Mouse (Mus musculus): Measurements from ENCODE around the gene Chpf2. TPM values are rescaled to one million over a fixed set of nuclear protein-coding genes. Genes with fewer than 3 reads are reported as not detected.

Gene Chpf2
- total RNA-seq, 2 experiments from 2014 or later = 64.3 to 73.2 TPM

- no peak for DNase-seq (ENCODE audit: low spot score in 2 of 2)
Measured at GRCm38 (mm10) chr5:24635093-24635492, 48.6 kb downstream of the Chpf2 start.

GRCm38 (mm10) chr5:24635526-24636141 is 49.1 kb downstream of the Chpf2 start:
- no peak for DNase-seq (ENCODE audit: low spot score in 2 of 2)

GRCm38 (mm10) chr5:24636987-24637386 is 50.4 kb downstream of the Chpf2 start:
- no peak for DNase-seq (ENCODE audit: low spot score in 2 of 2)

- DNase-seq (ENCODE audit: low spot score in 2 of 2) = no peak
Measured at GRCm38 (mm10) chr5:24638131-24638530, 51.6 kb downstream of the Chpf2 start.

- peak in 1 of 2 experiments; percentile 47 for DNase-seq (ENCODE audit: low spot score in 2 of 2)
Measured at GRCm38 (mm10) chr5:24639081-24639480, 52.5 kb downstream of the Chpf2 start.

Small RNA genes lying within 50 kb of the gene (microRNA-seq; reads per million reads assigned to microRNA genes)
- gene Mir671 = 1,152 to 1,720 reads per million in 2 experiments

Other genes with a start within 250 kb of the Chpf2 start
- 10 to 100 TPM; 17.9 to 19.2 TPM for gene Kcnh2, start 235.1 kb upstream of the Chpf2 start, total RNA-seq (2021)
- 1 to 10 TPM; 9.4 to 10.0 TPM for gene Nos3, start 221.9 kb upstream of the Chpf2 start, total RNA-seq (2021)
- 1 to 10 TPM; 2.8 to 3.4 TPM for gene Atg9b, start 194.6 kb upstream of the Chpf2 start, total RNA-seq (2021)
- gene Abcb8, start 193.1 kb upstream of the Chpf2 start, total RNA-seq (2021) = 10 to 100 TPM; 43.0 to 54.1 TPM
- under 1 TPM in 1 of 2 experiments, not detected in 1; 0.18 TPM for gene Asic3, start 173.3 kb upstream of the Chpf2 start, total RNA-seq (2021)
- 100 to 1,000 TPM; 127 to 133 TPM for gene Cdk5, start 163.2 kb upstream of the Chpf2 start, total RNA-seq (2021)
- 10 to 100 TPM; 33.0 to 45.8 TPM for gene Slc4a2, start 162.9 kb upstream of the Chpf2 start, total RNA-seq (2021)
- 100 to 1,000 TPM; 113 to 116 TPM for gene Fastk, start 141.5 kb upstream of the Chpf2 start, total RNA-seq (2021)
- gene Tmub1, start 138.9 kb upstream of the Chpf2 start, total RNA-seq (2021) = 10 to 100 TPM; 23.1 to 27.5 TPM
- gene Agap3, start 134.6 kb upstream of the Chpf2 start, total RNA-seq (2021) = 100 to 1,000 TPM; 540 to 568 TPM
- not detected for gene Gbx1, start 59.5 kb upstream of the Chpf2 start, total RNA-seq (2021)
- gene Asb10, start 45.8 kb upstream of the Chpf2 start, total RNA-seq (2021) = under 1 TPM; 0.28 to 0.33 TPM
- not detected for gene 4931409K22Rik, start 29.9 kb upstream of the Chpf2 start, total RNA-seq (2021)
- 10 to 100 TPM; 59.9 to 61.5 TPM for gene Abcf2, start 9.3 kb upstream of the Chpf2 start, total RNA-seq (2021)
- gene Smarcd3, start 37.7 kb downstream of the Chpf2 start, total RNA-seq (2021) = 100 to 1,000 TPM; 112 to 113 TPM
- 10 to 100 TPM; 66.5 to 67.0 TPM for gene Nub1, start 98.8 kb downstream of the Chpf2 start, total RNA-seq (2021)
- gene Wdr86, start 144.0 kb downstream of the Chpf2 start, total RNA-seq (2021) = 1 to 10 TPM; 1.1 to 4.7 TPM
- gene Crygn, start 171.3 kb downstream of the Chpf2 start, total RNA-seq (2021) = 1 to 10 TPM; 2.3 to 3.3 TPM

Data from layer of hippocampus, postnatal 14 days (tissue).